9 mouse cellular contexts compared by ENCODE assay signal in genomic region chr6:83070311-83071219, GRCm38 (mm10). TPM values are rescaled to one million over a fixed set of nuclear protein-coding genes. Genes with fewer than 3 reads are reported as not detected.
DNase-seq lines count a peak whose midpoint lies in the region; ATAC-seq and TF ChIP-seq lines count a peak whose summit lies in the region.
"Had no signal": no experiment of that assay in that cellular context is flagged by ENCODE, and none has a peak within 500 bp of the region (broad histone marks: within the 10 kb centered on the region; RNA-seq: fewer than 3 reads in every experiment).

No protein-coding gene starts in this region.

- peak overlapping the region; percentile 62 for H3K4me2 ChIP-seq in kidney, embryonic 15.5 days

- H3K36me3 ChIP-seq in kidney, embryonic 15.5 days, result no peaks in the 10 kb centered on the region
- H3K36me3 ChIP-seq in G1E (replicated peaks), result peaks cover 11% of the 10 kb centered on the region

- WGBS in kidney, embryonic 15.5 days, result under 1% methylated on average over 58 of the region's 58 CpGs

- no peak overlapping the region for H3K27ac ChIP-seq in kidney, embryonic 15.5 days

- H3K9ac ChIP-seq in kidney, embryonic 15.5 days, result no peak overlapping the region

- no peak for TF ChIP-seq CTCF in G1E (IDR thresholded peaks at IDR 0.05; ENCODE audit: low read depth, low read length)

- H3K27me3 ChIP-seq in kidney, embryonic 15.5 days, result peaks cover 99% of the 10 kb centered on the region
- peaks cover 44% of the 10 kb centered on the region for H3K27me3 ChIP-seq in G1E (ENCODE audit: insufficient read depth, low read length)

- peaks cover 33% of the 10 kb centered on the region for H3K4me1 ChIP-seq in kidney, embryonic 15.5 days
- no peaks in the 10 kb centered on the region; the same call in 1 of the 2 replicates for H3K4me1 ChIP-seq in G1E (ENCODE audit: insufficient read depth, low read depth, low read length)

- ATAC-seq in kidney, embryonic 15.5 days (replicated peaks; ENCODE audit: low FRiP score), result peak; percentile 37; the same call in 1 of the 2 replicates
- no peak for ATAC-seq in G1E (ENCODE audit: extremely low read depth, insufficient number of reproducible peaks, low FRiP score, poor library complexity, severe bottlenecking)
- 0 out of 2 replicates have a peak, but pooled peaks have one; percentile 17 for ATAC-seq in common myeloid progenitor, adult 5-6 weeks (replicated peaks; ENCODE audit: low read depth, poor library complexity, severe bottlenecking)

- peak overlapping the region; percentile 41 for H3K4me3 ChIP-seq in kidney, embryonic 15.5 days (replicated peaks)
- peak overlapping the region; percentile 23; the same call in 1 of the 2 replicates for H3K4me3 ChIP-seq in G1E (ENCODE audit: low read depth, low read length)

- no peaks in the 10 kb centered on the region for H3K9me3 ChIP-seq in kidney, embryonic 15.5 days (replicated peaks)
- peaks cover 33% of the 10 kb centered on the region for H3K9me3 ChIP-seq in G1E (replicated peaks)

- DNase-seq in kidney, postnatal 14 days, result no peak
- DNase-seq in G1E (ENCODE audit: low spot score), result no peak
- peak; percentile 26 for DNase-seq in heart, postnatal 4 days
- peak; percentile 18 for DNase-seq in lung, postnatal 14 days
- DNase-seq in spleen, postnatal 36 days (ENCODE audit: low spot score in 2 of 2), result no peak
- DNase-seq in frontal cortex, postnatal 25 days (ENCODE audit: low spot score in 2 of 2), result no peak

RNA-seq across cellular contexts. Expression of gene Tlx2, which starts 0.5 kb away (rescaled TPM):
- polyA plus RNA-seq in kidney, embryonic 15.5 days (2015; fragmentation: Nextera tagmentation; extraction: Ambion mirVana), result 0.69 and 3.6 TPM in 2 replicates
- not detected in 2 replicates for total RNA-seq in G1E (2014; fragmentation: Nextera tagmentation)
- total RNA-seq in G1E (2017), result not detected in 2 replicates
- not detected in 2 replicates for polyA plus RNA-seq in G1E (2012)
- total RNA-seq in common myeloid progenitor, adult 5-6 weeks (2017), result not detected in 2 replicates
- under 1 TPM in 1 of 2 experiments, not detected in 1; 0.20 TPM for total RNA-seq in heart, postnatal 4 days (2021)
- total RNA-seq: left cerebral cortex, adult 8-10 months had no signal

RNA-seq across cellular contexts. Expression of gene Pcgf1, which starts 7.1 kb away (rescaled TPM):
- polyA plus RNA-seq in kidney, embryonic 15.5 days (2015; fragmentation: Nextera tagmentation; extraction: Ambion mirVana), result 36.5 and 37.8 TPM in 2 replicates
- total RNA-seq in G1E (2014; fragmentation: Nextera tagmentation), result 41.1 and 57.1 TPM in 2 replicates
- total RNA-seq in G1E (2017), result 14.5 and 17.8 TPM in 2 replicates
- polyA plus RNA-seq in G1E (2012), result 8.7 and 10.8 TPM in 2 replicates
- total RNA-seq in common myeloid progenitor, adult 5-6 weeks (2017), result 9.3 and 16.8 TPM in 2 replicates
- 10 to 100 TPM in 1 of 2 experiments, 1 to 10 TPM in 1; 7.2 to 10.2 TPM for total RNA-seq in heart, postnatal 4 days (2021)

RNA-seq across cellular contexts. Expression of gene Dqx1, which starts 12.9 kb away (rescaled TPM):
- polyA plus RNA-seq in kidney, embryonic 15.5 days (2015; fragmentation: Nextera tagmentation; extraction: Ambion mirVana), result 3.1 and 4.0 TPM in 2 replicates
- total RNA-seq in G1E (2014; fragmentation: Nextera tagmentation), result 23.5 and 28.7 TPM in 2 replicates
- total RNA-seq in G1E (2017), result 2.5 and 3.8 TPM in 2 replicates
- 1.4 and 2.3 TPM in 2 replicates for polyA plus RNA-seq in G1E (2012)
- 0.78 TPM in 1 of 2 replicates, not detected in the other for total RNA-seq in common myeloid progenitor, adult 5-6 weeks (2017)
- total RNA-seq in heart, postnatal 4 days (2021), result under 1 TPM; 0.59 to 0.62 TPM

RNA-seq across cellular contexts. Expression of gene Htra2, which starts 15.5 kb away (rescaled TPM):
- polyA plus RNA-seq in kidney, embryonic 15.5 days (2015; fragmentation: Nextera tagmentation; extraction: Ambion mirVana), result 83.9 and 87.5 TPM in 2 replicates
- total RNA-seq in G1E (2014; fragmentation: Nextera tagmentation) (36.0 and 39.9 TPM in 2 replicates), G1E (2017) (36.7 and 47.0 TPM in 2 replicates)
- 35.6 and 36.5 TPM in 2 replicates for polyA plus RNA-seq in G1E (2012)
- total RNA-seq in common myeloid progenitor, adult 5-6 weeks (2017), result 46.3 and 65.5 TPM in 2 replicates
- total RNA-seq in heart, postnatal 4 days (2021), result 10 to 100 TPM; 42.6 to 43.5 TPM

RNA-seq across cellular contexts. Expression of gene Lbx2, which starts 15.6 kb away (rescaled TPM):
- polyA plus RNA-seq in kidney, embryonic 15.5 days (2015; fragmentation: Nextera tagmentation; extraction: Ambion mirVana), result 7.5 and 9.6 TPM in 2 replicates
- not detected in 2 replicates for total RNA-seq in G1E (2014; fragmentation: Nextera tagmentation)
- total RNA-seq in G1E (2017), result not detected in 2 replicates
- 0.15 and 0.19 TPM in 2 replicates for polyA plus RNA-seq in G1E (2012)
- total RNA-seq in common myeloid progenitor, adult 5-6 weeks (2017), result not detected in 2 replicates
- total RNA-seq in heart, postnatal 4 days (2021), result under 1 TPM in 1 of 2 experiments, not detected in 1; 0.88 TPM

Comparison
In these comparisons a context has a peak if more than half of its experiments do, and no peak if none do; other contexts are left out.
1. DNase-seq: peak in heart, postnatal 4 days (single experiment) and lung, postnatal 14 days (single experiment); none in kidney, postnatal 14 days (single experiment), G1E (single experiment), spleen, postnatal 36 days (0 of 2) and frontal cortex, postnatal 25 days (0 of 2).